Mouse (Mus musculus): ENCODE results near the gene Shroom2. TPM values are rescaled to one million over a fixed set of nuclear protein-coding genes. Genes with fewer than 3 reads are reported as not detected.

Gene Shroom2
- polyA plus RNA-seq (2012; rRNA removed), result 68.4 and 69.0 TPM in 2 replicates

DNA sequence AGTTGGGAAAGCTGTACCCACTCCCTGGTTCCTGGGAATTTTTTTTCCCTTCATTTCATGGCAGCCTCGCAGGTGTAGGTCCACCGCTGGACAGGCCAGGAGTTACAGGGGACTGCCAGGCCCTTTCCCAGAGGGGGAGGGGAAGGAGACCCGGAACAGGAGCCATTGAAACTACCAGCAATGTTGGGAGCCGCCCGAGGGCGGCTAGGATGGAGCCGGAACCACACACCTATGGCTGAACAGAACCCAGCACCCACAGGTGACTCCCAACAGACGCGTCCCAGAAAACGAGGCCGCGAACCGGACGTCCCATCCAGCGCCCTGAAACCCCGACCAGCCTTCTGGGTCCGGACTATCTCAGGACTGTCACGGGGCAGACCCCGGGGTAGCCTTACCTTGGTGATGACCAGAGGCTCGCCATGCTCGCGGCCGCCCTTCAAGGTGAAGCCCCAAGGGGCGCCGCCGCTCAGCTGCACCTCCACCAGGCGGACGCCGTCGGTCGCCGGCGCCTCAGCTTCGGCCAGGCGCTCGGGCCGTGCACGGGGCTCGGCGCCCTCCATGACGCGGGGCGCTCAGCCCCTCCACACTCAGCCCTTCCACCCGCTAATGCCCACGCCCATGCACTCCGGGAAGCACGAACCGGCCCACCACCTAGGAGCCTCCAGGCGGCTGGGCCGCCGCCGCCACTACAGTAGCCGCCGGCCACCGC, at the start of gene Shroom2:
Gene Shroom2 (minus strand): TSS at position 575 of the 709 bp plus-strand sequence.
- TF ChIP-seq CTCF (IDR thresholded peaks at IDR 0.05; ENCODE audit: extremely low read depth, insufficient read depth, low read length) (no peak), POLR2A (IDR thresholded peaks at IDR 0.05; ENCODE audit: extremely low read depth, insufficient read depth, low read length) (no peak)
- peak within 1 kb of the TSS; percentile 64 for H3K4me3 ChIP-seq (ENCODE audit: insufficient read depth, low read length)
- no peaks in the 10 kb centered on the region for H3K4me1 ChIP-seq (ENCODE audit: control insufficient read depth, insufficient read depth, low read length)
- no peak within 1 kb of the TSS; the same call in 1 of the 2 replicates for H3K27ac ChIP-seq (ENCODE audit: insufficient read depth, low read length)

- TF ChIP-seq CTCF (IDR thresholded peaks at IDR 0.05; ENCODE audit: extremely low read depth, insufficient read depth, low read length) (0 out of 2 replicates have a peak, but pooled peaks have one; percentile 27), POLR2A (IDR thresholded peaks at IDR 0.05; ENCODE audit: extremely low read depth, insufficient read depth, low read length) (no peak)
- Histone ChIP-seq H3K27ac (ENCODE audit: insufficient read depth, low read length) (no peak overlapping the region), H3K4me3 (ENCODE audit: insufficient read depth, low read length) (no peak overlapping the region), H3K4me1 (ENCODE audit: control insufficient read depth, insufficient read depth, low read length) (no peaks in the 10 kb centered on the region)
Measured at GRCm38 (mm10) chrX:152818996-152819395, 49.7 kb upstream of the Shroom2 start.

- Histone ChIP-seq H3K4me3 (ENCODE audit: insufficient read depth, low read length) (no peak overlapping the region), H3K4me1 (ENCODE audit: control insufficient read depth, insufficient read depth, low read length) (no peaks in the 10 kb centered on the region), H3K27ac (ENCODE audit: insufficient read depth, low read length) (no peak overlapping the region)
- TF ChIP-seq CTCF (IDR thresholded peaks at IDR 0.05; ENCODE audit: extremely low read depth, insufficient read depth, low read length) (no peak), POLR2A (IDR thresholded peaks at IDR 0.05; ENCODE audit: extremely low read depth, insufficient read depth, low read length) (no peak)
Measured at GRCm38 (mm10) chrX:152813339-152813738, 44.1 kb upstream of the Shroom2 start.

GRCm38 (mm10) chrX:152805317-152805716, 36.1 kb upstream of the Shroom2 start:
- H3K4me1 ChIP-seq (ENCODE audit: control insufficient read depth, insufficient read depth, low read length), result no peaks in the 10 kb centered on the region
- TF ChIP-seq CTCF (IDR thresholded peaks at IDR 0.05; ENCODE audit: extremely low read depth, insufficient read depth, low read length) (no peak), POLR2A (IDR thresholded peaks at IDR 0.05; ENCODE audit: extremely low read depth, insufficient read depth, low read length) (no peak)
- no peak overlapping the region for H3K27ac ChIP-seq (ENCODE audit: insufficient read depth, low read length)
- H3K4me3 ChIP-seq (ENCODE audit: insufficient read depth, low read length), result no peak overlapping the region

DNA sequence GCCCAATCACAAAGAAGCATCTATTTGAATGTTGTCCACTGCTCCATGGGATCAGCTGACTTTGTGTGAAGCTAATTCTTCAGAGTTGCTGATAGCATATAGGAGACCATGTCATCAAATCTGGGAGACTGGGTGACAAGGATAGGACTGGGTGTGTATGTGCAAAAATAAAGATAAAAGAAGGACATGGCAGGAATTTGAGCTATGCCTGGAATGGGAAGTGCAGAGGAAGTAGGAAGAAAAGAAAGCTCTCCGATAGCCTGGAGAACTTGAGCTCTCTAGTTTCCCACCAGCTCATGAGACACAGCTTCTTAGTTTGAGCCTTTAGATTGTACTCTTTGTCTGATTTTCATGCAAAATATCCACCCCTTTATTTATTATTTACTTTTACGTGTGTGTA, 19.3 kb upstream of the Shroom2 start:
- Histone ChIP-seq H3K27ac (ENCODE audit: insufficient read depth, low read length) (no peak overlapping the region), H3K4me1 (ENCODE audit: control insufficient read depth, insufficient read depth, low read length) (no peaks in the 10 kb centered on the region), H3K4me3 (ENCODE audit: insufficient read depth, low read length) (no peak overlapping the region)
- TF ChIP-seq POLR2A (IDR thresholded peaks at IDR 0.05; ENCODE audit: extremely low read depth, insufficient read depth, low read length) (no peak), CTCF (IDR thresholded peaks at IDR 0.05; ENCODE audit: extremely low read depth, insufficient read depth, low read length) (no peak)

GRCm38 (mm10) chrX:152788129-152788528, 18.9 kb upstream of the Shroom2 start:
- TF ChIP-seq POLR2A (IDR thresholded peaks at IDR 0.05; ENCODE audit: extremely low read depth, insufficient read depth, low read length) (no peak), CTCF (IDR thresholded peaks at IDR 0.05; ENCODE audit: extremely low read depth, insufficient read depth, low read length) (no peak)
- H3K27ac ChIP-seq (ENCODE audit: insufficient read depth, low read length), result no peak overlapping the region
- no peaks in the 10 kb centered on the region for H3K4me1 ChIP-seq (ENCODE audit: control insufficient read depth, insufficient read depth, low read length)

GRCm38 (mm10) chrX:152781720-152782403, 12.6 kb upstream of the Shroom2 start, which contains the start of gene Gpr143:
Gene Gpr143 (plus strand): TSS chrX:152781921.
- H3K27ac ChIP-seq (ENCODE audit: insufficient read depth, low read length), result no peak within 1 kb of the TSS
- TF ChIP-seq POLR2A (IDR thresholded peaks at IDR 0.05; ENCODE audit: extremely low read depth, insufficient read depth, low read length) (no peak), CTCF (IDR thresholded peaks at IDR 0.05; ENCODE audit: extremely low read depth, insufficient read depth, low read length) (no peak)
- H3K4me1 ChIP-seq (ENCODE audit: control insufficient read depth, insufficient read depth, low read length), result no peaks in the 10 kb centered on the region
- H3K4me3 ChIP-seq (ENCODE audit: insufficient read depth, low read length), result no peak within 1 kb of the TSS

More at GRCm38 (mm10) chrX:152788129-152788528, 18.9 kb upstream of the Shroom2 start:
- H3K4me3 ChIP-seq (ENCODE audit: insufficient read depth, low read length), result no peak overlapping the region

- TF ChIP-seq POLR2A (IDR thresholded peaks at IDR 0.05; ENCODE audit: extremely low read depth, insufficient read depth, low read length), result no peak
- TF ChIP-seq CTCF (IDR thresholded peaks at IDR 0.05; ENCODE audit: extremely low read depth, insufficient read depth, low read length), result no peak
- peak overlapping the region; percentile 64 for H3K4me3 ChIP-seq (ENCODE audit: insufficient read depth, low read length)
- H3K27ac ChIP-seq (ENCODE audit: insufficient read depth, low read length), result no peak overlapping the region
- no peaks in the 10 kb centered on the region for H3K4me1 ChIP-seq (ENCODE audit: control insufficient read depth, insufficient read depth, low read length)
Measured at GRCm38 (mm10) chrX:152769600-152770157, 414 bp upstream of the Shroom2 start.

GRCm38 (mm10) chrX:152764171-152764570, 5.1 kb downstream of the Shroom2 start:
- H3K4me1 ChIP-seq (ENCODE audit: control insufficient read depth, insufficient read depth, low read length), result no peaks in the 10 kb centered on the region
- no peak overlapping the region for H3K4me3 ChIP-seq (ENCODE audit: insufficient read depth, low read length)
- no peak overlapping the region for H3K27ac ChIP-seq (ENCODE audit: insufficient read depth, low read length)
- TF ChIP-seq CTCF (IDR thresholded peaks at IDR 0.05; ENCODE audit: extremely low read depth, insufficient read depth, low read length) (no peak), POLR2A (IDR thresholded peaks at IDR 0.05; ENCODE audit: extremely low read depth, insufficient read depth, low read length) (no peak)

Data from cortical plate, adult 2 months (tissue).